Mouse (Mus musculus): ENCODE measurements around the gene Pard3b. TPM values are rescaled to one million over a fixed set of nuclear protein-coding genes. Genes with fewer than 3 reads are reported as not detected.

Gene Pard3b
- total RNA-seq, 2 experiments from 2014 or later, result 15.7 to 18.2 TPM

DNA sequence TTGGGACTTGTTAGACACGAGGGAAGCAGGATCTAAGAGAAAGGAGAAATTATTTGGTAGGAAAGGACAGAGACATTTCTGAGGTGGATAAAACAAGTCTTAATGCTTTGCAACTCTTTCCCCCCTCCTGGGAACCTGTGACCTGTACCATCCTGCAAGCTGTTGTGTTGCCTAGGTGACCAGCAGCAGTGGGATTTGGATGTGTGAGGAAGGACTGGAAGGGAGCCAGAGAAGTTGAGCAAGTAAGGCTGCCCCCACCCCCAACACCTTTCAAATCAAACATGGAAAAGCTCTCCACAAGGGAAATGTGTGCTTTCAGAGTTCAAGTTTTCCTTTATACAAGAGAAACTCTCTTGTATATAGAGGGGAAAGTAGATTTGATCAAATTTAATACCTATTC, 595.4 kb downstream of the Pard3b start:
- DNase-seq (ENCODE audit: low spot score in 2 of 2), result no peak

DNA sequence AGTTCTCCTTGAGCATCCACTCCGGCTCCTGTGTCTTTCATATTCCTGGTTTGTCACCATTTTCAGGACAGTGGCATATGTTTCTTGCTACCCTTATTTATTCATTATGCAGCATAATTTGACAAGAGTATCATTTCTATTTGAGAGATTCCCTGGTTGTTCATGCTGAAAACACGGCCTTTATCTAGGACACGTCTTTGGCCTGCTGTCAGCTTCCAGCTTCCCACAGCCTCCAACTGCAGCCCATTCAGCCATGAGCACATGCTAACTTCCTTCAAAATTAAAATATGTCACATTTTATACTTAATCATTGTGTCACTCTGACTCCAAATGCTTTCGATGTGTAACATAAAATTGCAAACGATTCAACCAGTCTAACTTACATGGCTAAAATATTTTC, 596.5 kb downstream of the Pard3b start:
- no peak for DNase-seq (ENCODE audit: low spot score in 2 of 2)

DNA sequence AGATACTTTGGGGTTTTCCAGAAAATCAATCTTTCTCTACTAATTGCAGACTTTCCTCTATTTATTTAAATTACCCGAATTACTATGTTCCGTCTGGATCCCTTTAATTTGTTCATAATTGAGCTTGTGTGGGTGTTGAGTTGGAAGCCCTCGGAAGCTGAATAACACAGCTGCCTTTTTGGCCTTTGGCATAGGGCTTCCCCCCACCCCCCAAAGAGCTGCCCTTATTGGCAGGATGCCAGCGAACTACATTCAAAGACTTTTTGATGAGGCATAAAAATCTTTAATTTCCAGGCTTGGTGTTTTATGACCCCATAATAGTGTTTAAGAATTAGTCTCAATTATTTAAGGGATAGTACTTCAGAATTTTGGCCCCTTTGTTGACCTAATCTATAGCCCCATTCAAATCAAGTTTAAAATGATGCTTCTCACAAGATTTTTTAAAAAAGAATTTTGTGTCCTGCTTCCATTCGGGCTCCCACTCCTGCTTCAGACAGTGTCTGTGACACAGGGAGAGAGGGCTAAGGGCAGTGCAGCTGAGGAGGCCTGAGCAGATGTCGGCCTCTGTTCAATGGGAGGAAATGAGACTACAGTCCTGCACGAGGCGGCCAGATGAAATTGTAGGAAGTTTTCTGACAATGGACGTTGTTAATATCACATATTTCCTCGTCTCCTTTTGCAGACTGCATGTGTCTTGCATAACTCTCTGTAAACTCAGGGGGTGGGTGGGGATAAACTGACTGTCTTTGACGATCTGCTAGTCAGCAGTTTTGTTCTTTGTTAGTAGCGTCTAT, 605.8 kb downstream of the Pard3b start:
- DNase-seq (ENCODE audit: low spot score in 2 of 2), result no peak

DNA sequence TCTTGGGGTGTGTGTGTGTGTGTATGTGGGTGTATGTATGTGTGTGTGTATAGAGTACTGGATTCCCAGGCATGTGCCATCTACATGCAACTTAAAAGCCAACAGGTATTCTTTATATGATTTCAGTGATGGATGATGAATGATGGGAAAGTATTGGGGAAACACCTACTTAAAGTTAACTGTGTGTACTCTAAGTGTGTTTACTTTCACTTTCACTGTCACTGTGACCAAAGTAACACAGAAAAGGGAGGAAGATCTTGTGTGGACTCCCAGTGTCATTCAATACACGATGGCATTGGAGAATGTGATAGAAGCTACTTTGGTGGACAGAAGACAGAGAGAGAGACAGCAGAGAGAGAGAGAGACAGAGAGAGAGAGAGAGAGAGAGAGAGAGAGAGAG, 613.8 kb downstream of the Pard3b start:
- no peak for DNase-seq (ENCODE audit: low spot score in 2 of 2)

DNA sequence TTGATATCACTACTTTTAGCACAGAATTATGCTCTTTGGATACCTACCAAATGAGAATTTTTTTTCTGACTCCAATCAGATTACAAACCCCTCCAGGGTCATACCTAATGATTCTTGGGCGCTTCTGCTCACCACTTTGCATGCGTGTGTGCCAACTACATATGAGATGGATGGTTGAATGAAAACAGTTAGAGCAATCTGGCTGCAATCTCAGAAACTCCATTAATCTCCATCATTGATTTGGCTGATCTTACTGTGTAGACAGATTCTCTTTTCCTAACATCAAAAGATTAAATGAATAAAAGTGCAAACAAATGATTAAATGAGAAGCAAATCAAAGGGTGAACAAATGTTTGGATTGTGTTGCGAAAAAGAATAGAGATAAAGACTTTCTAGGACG, 615.7 kb downstream of the Pard3b start:
- no peak for DNase-seq (ENCODE audit: low spot score in 2 of 2)

DNA sequence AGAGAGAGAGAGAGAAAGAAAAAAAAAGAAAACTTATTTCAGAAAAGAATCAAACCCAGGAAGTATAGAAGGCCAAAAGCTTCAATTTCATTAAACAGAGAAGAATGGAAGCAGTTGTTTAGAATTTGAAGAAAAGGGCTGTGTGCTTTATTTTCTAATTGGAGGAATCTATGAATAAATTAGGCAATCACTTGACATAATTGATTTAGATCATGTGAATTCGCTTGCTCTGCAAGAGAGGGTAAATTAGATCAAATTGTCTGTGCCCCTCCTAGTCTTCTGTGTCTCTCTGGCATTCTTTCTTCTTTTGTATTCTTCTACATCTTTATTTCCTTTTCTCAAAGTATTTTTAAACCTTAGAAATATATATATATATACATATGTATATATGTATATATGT, 616.3 kb downstream of the Pard3b start:
- no peak for DNase-seq (ENCODE audit: low spot score in 2 of 2)

DNA sequence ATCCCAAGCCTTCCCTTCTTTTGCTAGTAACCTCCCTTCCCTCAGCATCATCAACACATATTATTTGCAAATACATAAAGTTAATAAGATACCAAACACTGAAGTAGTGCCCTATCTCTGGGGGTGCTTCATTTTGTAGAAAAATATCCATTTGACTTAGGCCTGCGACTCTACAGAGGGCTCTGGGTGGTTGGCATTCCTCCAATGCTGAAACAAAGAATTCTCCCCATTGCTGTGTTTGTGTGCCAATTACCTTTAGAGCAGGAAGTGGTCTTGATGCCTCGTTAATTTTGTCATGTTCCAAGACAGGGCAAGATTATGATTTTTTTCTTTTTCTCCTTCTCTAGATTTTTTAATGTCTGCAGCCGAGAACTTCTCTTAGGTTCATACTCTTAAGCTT, 637.8 kb downstream of the Pard3b start:
- DNase-seq (ENCODE audit: low spot score in 2 of 2), result no peak

DNA sequence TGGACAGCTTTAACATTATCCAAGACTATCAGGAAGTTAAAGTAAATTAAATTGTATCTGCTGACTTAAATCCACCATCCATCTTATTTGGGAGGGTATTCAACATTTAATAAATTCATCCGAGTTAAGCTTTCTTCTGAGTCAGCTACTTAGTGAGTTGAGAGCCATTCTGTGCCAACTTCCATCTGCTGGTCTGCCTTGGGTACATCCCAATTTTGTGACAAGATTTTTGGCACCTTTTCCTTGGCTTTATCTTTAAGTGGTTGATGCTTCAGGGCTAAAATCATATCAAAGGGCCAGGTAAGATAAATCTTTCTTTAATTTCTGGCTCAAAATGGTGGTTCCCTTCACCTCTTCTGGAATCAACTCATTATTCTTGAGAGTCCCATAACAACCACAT, 640.0 kb downstream of the Pard3b start:
- DNase-seq (ENCODE audit: low spot score in 2 of 2), result no peak

DNA sequence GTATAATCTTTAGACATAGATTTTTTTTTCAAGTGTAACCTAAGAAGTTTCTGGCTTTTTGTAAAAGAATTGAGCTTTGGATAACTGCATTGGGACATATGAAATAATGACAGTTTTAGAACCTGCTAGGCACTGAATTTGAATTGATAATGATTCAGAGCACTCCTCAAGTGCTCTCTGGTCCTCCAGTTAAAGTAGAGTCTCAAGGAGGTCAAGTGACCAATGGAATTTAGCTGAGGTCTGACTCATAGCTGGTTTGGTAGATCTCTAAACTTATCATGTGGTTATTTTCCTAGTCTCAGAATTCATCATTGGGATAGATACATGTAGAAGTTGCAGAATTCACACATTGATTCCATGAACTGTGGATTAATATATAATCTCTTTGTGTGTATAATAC, 642.0 kb downstream of the Pard3b start:
- DNase-seq (ENCODE audit: low spot score in 2 of 2), result no peak

DNA sequence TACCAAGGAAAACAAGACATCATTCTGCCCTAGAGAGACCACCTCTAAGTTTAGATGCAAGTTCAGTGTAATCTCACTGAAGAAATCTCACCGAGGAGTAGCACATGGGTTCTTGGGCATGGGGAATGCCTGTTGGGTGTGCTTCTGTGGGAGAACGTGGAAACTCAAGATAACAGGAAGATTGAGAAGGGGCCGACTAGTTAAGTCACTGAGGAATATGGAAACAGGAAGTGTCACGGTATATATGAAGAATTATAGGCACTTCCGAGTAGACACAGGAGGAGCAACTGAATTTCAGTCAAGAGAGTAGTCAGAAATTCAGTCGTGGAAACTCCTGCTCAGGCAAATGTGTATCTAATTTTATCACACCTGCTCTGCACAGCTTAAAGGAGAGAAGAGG, 644.2 kb downstream of the Pard3b start:
- no peak for DNase-seq (ENCODE audit: low spot score in 2 of 2)

DNA sequence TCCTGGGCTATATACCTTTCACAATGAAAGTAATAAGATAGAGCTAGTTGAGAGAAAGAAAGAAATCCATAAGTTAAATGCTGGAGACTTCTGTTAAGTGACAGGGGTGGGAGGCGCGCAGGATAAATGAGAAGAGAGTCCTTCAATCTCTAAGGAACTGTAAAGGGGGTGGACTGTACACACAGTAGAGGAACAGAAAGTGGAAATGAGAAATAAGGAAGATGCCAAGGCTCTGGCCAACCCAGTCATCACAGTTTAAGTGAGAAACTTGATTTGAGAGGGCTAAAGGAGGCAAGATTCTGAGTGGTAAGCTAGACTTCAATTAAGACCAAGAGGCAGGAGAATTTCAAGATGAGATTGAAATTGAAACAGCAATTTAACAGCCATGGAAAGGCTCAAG, 645.0 kb downstream of the Pard3b start:
- DNase-seq (ENCODE audit: low spot score in 2 of 2), result no peak

DNA sequence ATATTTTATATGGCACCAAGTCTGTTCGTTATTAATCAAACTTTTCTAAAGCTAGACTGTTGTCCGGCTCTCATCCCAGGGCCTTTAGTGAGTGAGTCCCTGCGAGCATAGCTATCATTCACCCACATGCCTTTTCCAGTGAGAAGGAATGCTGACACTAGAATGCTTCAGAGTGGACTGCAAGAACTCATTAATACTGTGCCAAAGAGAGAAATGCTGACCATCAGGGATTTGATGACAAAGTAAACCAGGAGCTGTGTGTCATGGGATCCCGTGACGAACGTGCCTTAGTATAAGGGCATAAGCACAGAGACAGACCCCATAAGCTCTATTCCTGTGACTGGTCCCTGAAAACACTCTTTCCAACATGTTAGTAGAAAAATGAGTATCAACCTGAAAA, 670.8 kb downstream of the Pard3b start:
- no peak for DNase-seq (ENCODE audit: low spot score in 2 of 2)

DNA sequence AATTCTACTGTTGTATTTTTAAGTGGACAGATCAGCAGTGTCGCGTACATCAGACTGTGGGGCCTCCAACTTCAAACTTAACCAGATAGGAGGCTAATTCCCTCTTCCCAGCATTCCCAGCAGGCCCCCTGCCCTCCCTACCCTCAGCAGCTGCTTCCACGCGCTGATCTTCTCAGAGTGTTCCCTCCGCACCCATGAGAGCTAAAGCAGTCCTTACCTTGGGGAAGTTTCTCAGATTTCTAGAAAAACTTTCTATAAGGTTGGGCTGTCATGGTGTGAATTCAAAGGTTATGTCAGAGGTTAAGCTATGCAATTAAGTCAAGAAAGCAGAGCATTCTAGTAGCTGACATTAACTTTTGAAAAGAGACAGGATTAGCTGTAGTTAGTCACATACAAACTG, 686.6 kb downstream of the Pard3b start:
- DNase-seq (ENCODE audit: low spot score in 2 of 2), result no peak

DNA sequence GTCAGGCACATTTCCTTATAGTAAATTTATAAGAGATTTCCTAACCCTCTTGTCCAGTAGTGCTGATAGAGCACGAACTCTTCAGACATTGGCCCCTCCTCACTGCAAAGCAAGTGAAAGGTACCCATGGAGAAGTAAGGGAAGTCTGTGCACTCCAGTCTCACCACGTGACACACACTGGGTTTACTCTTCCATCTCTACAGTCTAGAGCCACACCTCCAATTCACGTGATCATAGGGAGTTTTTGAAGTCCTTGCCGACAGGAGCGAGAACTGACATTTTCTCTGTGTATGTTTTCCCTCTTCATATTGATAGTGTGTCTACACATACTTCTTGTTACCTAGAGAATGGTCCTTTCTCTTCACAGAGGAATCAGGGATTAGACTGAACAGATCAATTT, 689.1 kb downstream of the Pard3b start:
- DNase-seq (ENCODE audit: low spot score in 2 of 2), result no peak

DNA sequence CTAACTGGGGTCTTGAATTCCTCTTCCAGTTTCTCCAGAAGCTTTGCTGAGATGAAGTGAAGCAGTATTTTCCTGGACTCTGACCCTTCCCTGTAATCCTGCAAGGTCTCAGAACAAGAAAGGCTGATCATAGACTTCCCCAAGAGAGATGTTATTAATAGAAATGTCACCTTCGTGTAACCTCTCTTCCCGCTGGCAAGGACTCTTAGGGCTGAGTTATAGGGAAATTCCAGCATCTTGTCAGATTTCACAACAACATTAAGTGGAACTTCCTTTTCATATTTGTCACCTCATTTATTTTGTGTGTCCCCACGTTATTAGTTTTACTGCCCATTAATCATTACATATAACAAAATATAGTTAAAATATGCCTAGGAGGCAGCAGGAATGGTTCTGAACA, 690.2 kb downstream of the Pard3b start:
- no peak for DNase-seq (ENCODE audit: low spot score in 2 of 2)

DNA sequence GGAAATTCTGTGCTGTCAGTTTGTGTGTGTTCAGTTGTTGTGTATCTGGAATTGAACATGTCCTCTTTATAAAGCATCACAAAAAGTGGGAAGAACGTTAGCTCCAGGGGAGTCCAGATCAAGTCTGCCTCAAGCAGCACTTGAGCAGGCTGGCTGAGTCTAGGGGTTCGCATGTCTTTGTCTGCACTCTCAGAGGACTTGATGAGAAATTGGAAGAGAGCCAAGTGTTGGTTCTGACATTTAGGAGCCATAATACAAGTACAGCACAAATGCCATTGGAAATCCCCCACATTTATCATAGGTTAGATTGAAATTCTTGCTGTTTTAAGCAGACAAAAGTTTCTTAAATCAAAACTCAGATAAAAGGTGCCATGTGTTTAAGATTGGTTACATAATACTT, 694.4 kb downstream of the Pard3b start:
- no peak for DNase-seq (ENCODE audit: low spot score in 2 of 2)

DNA sequence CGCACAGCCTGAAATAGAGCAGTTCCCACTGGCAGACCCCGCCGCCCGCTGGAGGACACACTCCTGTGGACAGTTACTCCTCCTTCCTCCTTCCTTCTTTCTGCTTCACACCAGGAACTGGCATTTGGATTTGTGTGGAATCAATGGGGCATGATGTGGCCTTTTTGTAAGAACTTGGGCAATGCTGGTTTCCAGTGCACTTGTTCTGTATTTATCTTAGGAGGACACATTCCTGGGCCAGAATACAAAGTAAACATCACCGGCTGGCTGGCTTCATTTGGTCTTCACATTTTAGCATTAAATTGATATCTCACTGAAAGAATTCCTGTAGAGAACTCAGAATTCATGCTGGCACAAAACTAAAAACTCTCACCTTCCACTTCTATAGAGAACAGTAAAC, 695.6 kb downstream of the Pard3b start:
- DNase-seq (ENCODE audit: low spot score in 2 of 2), result no peak

DNA sequence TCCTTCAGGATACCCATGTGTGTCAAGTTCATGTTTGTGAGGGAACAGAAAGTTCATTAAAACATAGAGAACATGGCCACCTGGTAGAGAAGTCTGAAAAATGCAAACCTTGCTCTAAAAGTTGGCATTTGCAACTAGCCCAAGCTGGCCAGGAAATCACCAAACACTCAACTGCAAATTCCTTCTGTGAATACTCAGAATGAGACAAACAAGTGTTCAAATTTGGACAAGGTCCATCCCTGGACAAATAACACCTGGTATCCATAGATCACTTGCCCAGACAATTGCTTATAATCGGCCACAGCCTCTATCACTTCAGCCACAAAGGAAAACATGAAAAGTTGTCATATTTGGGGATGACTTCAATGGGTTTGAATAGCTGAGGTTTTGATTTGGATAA, 701.6 kb downstream of the Pard3b start:
- no peak for DNase-seq (ENCODE audit: low spot score in 2 of 2)

DNA sequence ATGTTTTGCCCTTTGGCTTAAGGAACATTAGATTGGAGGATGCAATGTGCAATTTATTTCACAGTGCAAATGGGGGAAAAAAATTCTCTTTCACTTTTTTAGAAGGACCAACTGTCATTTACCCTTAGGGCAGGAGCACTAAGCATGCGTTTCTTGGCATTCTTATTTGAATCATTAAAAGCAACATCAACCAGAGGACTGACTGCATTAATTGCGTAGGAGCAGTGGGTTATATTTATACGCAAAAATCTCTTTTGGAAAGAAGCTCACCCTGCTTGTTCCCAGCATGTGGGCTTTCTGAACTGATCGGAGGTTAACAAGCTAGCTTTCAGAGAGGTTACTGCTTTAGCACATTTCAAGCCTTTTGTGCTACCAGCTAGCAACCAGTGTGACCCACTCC, 705.7 kb downstream of the Pard3b start:
- no peak for DNase-seq (ENCODE audit: low spot score in 2 of 2)

DNA sequence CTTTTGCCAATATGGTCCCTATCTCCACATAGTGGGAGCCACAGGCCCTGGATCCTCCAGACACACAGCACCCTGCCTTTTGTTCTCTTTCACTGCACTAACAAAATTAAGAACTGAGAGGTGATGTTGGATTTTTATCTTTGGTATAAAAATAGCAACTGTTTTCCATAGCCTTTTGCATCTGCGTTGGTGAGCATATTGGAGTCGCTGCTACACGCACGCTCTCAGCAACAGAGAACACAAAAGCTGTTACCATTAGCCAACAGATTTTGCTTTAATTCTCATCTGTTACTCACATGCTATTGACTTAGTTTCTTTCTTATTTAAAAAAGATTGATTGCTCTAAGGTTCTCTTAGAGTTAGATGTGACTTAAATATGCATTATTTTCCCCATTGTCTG, 709.7 kb downstream of the Pard3b start:
- no peak for DNase-seq (ENCODE audit: low spot score in 2 of 2)

DNA sequence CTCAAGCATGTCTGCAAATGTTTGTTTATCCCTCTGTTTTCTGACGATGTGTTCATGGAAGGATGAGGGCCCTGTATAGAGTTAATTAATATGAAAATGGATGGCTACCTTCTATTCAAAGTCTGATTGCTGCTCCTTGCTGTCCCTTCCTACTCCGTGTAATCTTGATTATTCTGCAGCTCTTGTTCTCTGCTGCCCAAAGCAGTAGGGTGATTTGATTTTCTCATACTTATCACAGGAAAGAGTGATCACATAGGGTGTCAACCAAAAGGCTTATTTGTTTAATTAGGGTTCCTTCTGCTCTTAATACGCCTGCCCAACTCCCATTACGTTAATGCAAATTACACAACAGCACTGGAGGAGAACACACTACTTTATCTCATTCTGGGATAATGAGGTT, 716.9 kb downstream of the Pard3b start:
- no peak for DNase-seq (ENCODE audit: low spot score in 2 of 2)

DNA sequence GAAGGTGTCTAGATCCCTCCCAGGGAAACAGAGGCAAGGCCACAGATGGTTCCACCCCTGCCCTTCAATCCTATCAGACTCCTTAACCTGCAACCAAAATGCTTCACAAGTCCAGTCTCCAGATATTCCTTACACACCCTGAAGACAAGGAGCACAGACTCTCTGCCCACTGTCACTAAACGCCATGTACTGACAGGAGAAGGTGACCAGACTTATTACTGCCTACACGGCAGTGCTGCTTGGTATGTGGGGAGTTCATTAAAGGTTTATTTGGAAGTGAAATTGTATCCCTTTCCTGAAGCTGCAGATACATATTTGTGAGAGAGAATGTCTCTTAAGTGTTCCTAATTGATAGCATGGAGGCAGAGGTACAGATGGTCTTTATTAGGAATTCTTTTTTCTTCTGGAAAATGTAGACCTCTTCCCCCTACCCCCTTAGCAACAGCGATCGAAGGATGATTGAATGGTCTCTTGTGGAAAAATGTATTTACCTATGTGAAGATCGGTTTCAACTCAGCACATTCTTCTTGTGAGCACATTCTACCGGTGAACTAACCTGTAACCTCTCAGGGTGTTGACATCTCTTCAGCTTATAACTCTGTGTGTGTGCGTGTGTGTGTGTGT, 735.9 kb downstream of the Pard3b start:
- DNase-seq (ENCODE audit: low spot score in 2 of 2), result no peak

DNA sequence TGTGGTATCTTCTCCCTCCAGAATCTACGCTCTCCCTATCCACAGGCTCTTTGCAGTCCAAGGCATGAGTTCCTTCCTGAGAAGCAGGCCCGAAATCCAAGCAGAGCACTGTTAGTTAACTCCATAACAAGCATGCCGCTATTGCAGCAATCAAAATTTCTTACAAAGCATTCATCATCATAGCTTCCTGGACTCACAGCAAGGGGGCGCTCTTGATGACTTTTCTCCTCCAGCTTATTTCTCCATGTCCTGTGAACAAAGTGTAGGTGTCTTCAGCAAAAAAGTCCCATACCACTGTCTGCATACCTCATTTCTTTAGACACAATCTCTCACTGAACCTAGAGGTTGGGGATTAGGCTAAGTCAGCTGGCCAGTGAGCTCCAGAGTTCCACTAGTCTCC, 739.7 kb downstream of the Pard3b start:
- DNase-seq (ENCODE audit: low spot score in 2 of 2), result no peak

All from gastrocnemius, postnatal 4 days (tissue).